Mouse (Mus musculus) embryonic facial prominence, embryonic 11.5 days (tissue): Measurements from ENCODE around the gene Pitpnc1. TPM values are rescaled to one million over a fixed set of nuclear protein-coding genes. Genes with fewer than 3 reads are reported as not detected.

Source experiments
- ATAC-seq: fragments of 200-750 bp; cut with Nextera tagmentation; replicated peaks from 2 replicates; pipeline ENCODE4 v1.8.0; 2017; ENCODE audit warnings: low read depth; ENCODE audit not compliant: insufficient number of reproducible peaks, low FRiP score, low TSS enrichment
- DNase-seq: peaks from one replicate; pipeline ENCODE4 v3.0.0-alpha.2; 2015; ENCODE audit warnings: low spot score
- H3K27ac ChIP-seq: fragments of 300-500 bp; sonication (generic); replicated peaks from 2 replicates; pipeline ENCODE4 v1.5.1; 2014; ENCODE audit warnings: mild to moderate bottlenecking, low read depth, low read length, control low read depth
- H3K27me3 ChIP-seq: fragments of 300-500 bp; sonication (generic); 2 replicates; pipeline ENCODE4 v1.6.1; 2014; ENCODE audit warnings: mild to moderate bottlenecking, low read length, moderate library complexity, mixed read lengths; ENCODE audit not compliant: control insufficient read depth, insufficient read depth
- H3K36me3 ChIP-seq: fragments of 300-500 bp; sonication (generic); replicated peaks from 2 replicates; pipeline ENCODE4 v1.6.1; 2014; ENCODE audit warnings: low read depth, mild to moderate bottlenecking, low read length, moderate library complexity, mixed read lengths; ENCODE audit not compliant: control insufficient read depth, insufficient read depth
- H3K4me1 ChIP-seq: fragments of 300-500 bp; sonication (generic); 2 replicates; pipeline ENCODE4 v1.6.1; 2014; ENCODE audit warnings: low read length, mixed read lengths; ENCODE audit not compliant: control insufficient read depth, insufficient read depth
- H3K4me2 ChIP-seq: fragments of 300-500 bp; sonication (generic); 2 replicates; pipeline ENCODE4 v1.6.1; 2014; ENCODE audit warnings: low read depth, mild to moderate bottlenecking, control low read depth, low read length, moderate library complexity
- H3K4me3 ChIP-seq: fragments of 300-500 bp; sonication (generic); 2 replicates; pipeline ENCODE4 v1.5.1; 2014; ENCODE audit warnings: low read depth, low read length, control low read depth
- H3K9ac ChIP-seq: fragments of 300-500 bp; sonication (generic); replicated peaks from 2 replicates; pipeline ENCODE4 v1.6.1; 2014; ENCODE audit warnings: mild to moderate bottlenecking, control low read depth, low read length
- H3K9me3 ChIP-seq: fragments of 300-500 bp; sonication (generic); replicated peaks from 2 replicates; pipeline ENCODE4 v1.6.1; 2016; ENCODE audit warnings: mild to moderate bottlenecking, low read length, inconsistent platforms, mixed read lengths; ENCODE audit not compliant: control insufficient read depth
- WGBS: fragments of 180-500 bp; shearing (Covaris S2); extraction: QIAGEN DNeasy Blood & Tissue Kit; methylation state at CpG from one replicate; pipeline ENCODE4 v1.1.7; 2014; 5-methylcytosine and 5-hydroxymethylcytosine counted together
- polyA plus RNA-seq: library from polyadenylated mRNA; unstranded; fragments of >200 nt; fragmentation: Nextera tagmentation; extraction: Ambion mirVana; gene quantifications from 2 replicates; pipeline ENCODE4 v1.2.1, GENCODE M21; 2014

Gene Pitpnc1
- polyA plus RNA-seq, 1 experiment from 2014 or later, result 45.1 TPM

DNA sequence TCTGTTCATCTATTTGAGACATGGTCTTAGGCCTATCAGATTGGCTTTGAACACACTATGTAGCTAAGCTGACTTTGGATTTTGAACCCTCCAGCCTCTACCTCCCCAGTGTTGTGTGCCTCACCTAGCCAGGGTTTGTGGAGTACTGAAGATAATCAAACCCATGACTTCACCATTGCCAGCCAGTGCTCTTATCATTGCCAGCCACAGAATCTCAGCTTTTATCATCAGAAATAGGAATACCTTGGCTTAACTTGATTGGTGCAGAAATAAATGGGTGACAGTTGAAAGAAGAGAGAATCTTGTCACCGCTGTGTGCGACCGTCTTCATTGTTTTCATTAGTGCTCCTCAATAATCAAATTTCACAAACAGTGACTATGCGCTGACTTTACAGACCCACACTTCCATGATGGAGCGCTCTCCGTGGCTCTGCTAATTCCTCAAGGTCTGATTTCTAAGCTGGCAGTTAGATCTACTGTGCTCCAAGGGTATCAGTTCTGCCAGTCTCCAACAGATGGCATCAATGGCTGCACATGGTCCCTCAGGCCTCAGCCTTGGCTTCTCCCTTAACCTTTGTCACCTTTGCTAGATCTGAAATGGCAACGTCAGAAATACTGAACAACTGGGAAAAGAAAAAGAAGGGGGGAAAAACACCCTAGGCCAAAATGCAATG is 77.2 kb downstream of the Pitpnc1 start:
- no peaks in the 10 kb centered on the region for H3K27me3 ChIP-seq

DNA sequence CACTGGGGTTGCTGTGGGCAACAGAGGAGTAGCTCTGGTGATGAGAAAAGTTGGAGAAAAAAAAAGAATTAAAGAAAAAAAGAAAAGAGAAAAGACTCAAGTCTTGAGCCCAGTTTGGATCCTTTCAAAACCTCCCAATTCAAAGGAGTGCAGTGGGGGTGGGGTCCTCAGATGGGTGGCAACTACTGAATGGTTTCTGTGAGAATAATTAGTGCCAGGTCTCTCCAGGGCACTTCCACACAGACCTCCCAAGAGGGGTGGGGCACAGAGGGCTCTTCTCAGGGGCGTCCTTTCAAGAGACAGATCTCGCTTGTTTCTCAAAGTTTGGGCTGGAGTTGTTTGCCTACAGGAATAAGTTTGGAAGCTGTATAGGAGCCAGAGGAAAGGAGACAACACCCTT is 80.0 kb downstream of the Pitpnc1 start:
- no peak overlapping the region for H3K4me3 ChIP-seq
- WGBS, result 33% methylated on average over 2 of the region's 2 CpGs
- H3K27ac ChIP-seq, result no peak overlapping the region
- H3K36me3 ChIP-seq, result no peaks in the 10 kb centered on the region
- no peak for DNase-seq
- no peak overlapping the region for H3K9ac ChIP-seq
- ATAC-seq, result no peak
- no peaks in the 10 kb centered on the region for H3K9me3 ChIP-seq
- no peak overlapping the region for H3K4me2 ChIP-seq
- no peaks in the 10 kb centered on the region for H3K27me3 ChIP-seq
- H3K4me1 ChIP-seq, result no peaks in the 10 kb centered on the region

More for the DNA sequence above, 77.2 kb downstream of the Pitpnc1 start:
- WGBS, result 87% methylated on average over 7 of the region's 7 CpGs
- DNase-seq (no peak), ATAC-seq (no peak)
- no peaks in the 10 kb centered on the region for H3K36me3 ChIP-seq
- no peaks in the 10 kb centered on the region for H3K9me3 ChIP-seq
- no peak overlapping the region for H3K4me2 ChIP-seq
- H3K27ac ChIP-seq, result no peak overlapping the region
- no peaks in the 10 kb centered on the region for H3K4me1 ChIP-seq
- no peak overlapping the region for H3K9ac ChIP-seq
- no peak overlapping the region for H3K4me3 ChIP-seq

DNA sequence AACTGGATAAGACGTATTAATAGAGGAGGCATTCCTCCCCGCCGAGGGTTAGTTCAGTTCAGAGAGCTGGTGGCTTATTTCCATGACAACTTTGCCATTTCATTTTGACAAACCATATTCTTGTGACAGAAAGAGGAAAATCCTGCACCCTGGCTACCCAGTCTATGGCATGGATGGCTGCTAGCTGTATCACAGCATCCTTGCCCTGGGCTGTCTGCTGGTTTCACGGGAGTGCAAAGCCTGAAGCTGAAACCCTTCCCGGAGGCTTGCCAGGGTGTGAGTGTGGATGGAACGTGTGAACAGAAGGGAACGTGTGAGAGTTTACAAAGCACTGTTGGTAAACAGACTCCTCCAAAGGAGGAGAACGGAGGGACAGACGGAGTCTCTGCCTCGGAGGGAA is 80.5 kb downstream of the Pitpnc1 start:
- H3K4me1 ChIP-seq, result no peaks in the 10 kb centered on the region
- no peaks in the 10 kb centered on the region for H3K36me3 ChIP-seq
- ATAC-seq, result no peak
- no peak overlapping the region for H3K4me2 ChIP-seq
- DNase-seq, result no peak
- H3K27ac ChIP-seq, result no peak overlapping the region
- H3K4me3 ChIP-seq, result no peak overlapping the region
- H3K9me3 ChIP-seq, result no peaks in the 10 kb centered on the region
- no peak overlapping the region for H3K9ac ChIP-seq
- H3K27me3 ChIP-seq, result no peaks in the 10 kb centered on the region
- 76% methylated on average over 10 of the region's 10 CpGs for WGBS

DNA sequence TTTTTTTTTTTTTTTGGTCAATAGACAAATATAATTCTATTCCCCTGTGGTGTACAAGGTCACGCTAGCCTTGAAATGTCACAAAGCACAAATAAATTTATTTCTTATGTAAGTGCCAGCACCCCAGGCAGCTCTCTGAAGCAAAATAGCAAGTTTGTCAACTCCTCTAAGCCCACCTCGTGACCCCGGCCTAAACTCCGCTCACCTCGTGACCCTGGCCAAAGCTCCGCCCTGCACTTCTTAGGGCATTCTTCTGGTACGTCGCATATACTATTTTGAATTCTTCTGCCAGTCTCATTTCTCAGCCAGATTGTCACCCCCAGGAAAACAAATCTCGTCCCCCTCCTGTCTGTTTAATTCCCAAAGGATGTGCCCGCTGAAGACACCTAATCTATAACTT is 84.0 kb downstream of the Pitpnc1 start:
- Histone ChIP-seq H3K4me2 (no peak overlapping the region), H3K4me1 (no peaks in the 10 kb centered on the region), H3K9ac (no peak overlapping the region), H3K36me3 (no peaks in the 10 kb centered on the region), H3K27me3 (no peaks in the 10 kb centered on the region), H3K9me3 (no peaks in the 10 kb centered on the region), H3K27ac (no peak overlapping the region), H3K4me3 (no peak overlapping the region)
- no peak for DNase-seq
- ATAC-seq, result no peak
- WGBS, result 80% methylated on average over 10 of the region's 10 CpGs

DNA sequence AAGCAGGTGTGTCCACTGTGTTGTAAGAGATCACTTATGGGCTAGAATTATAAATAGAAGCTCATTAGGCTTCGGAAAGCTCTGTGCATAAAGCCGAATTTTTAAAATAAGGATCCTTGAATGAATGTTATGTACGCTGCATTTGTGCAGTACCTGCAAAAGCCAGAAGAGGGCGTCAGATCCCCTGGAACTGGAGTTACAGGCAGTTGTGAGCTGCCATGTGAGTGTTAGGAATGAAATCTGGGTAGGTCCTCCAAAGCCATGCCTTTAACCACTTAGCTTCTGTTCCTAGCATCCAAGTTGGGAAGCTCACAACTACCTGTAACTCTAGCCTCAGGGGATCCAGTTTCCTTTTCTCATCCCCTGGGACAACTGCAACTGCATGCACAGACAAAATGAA is 85.2 kb downstream of the Pitpnc1 start:
- WGBS, result 67% methylated on average over 4 of the region's 4 CpGs
- DNase-seq, result peak; percentile 58
- no peaks in the 10 kb centered on the region for H3K9me3 ChIP-seq

DNA sequence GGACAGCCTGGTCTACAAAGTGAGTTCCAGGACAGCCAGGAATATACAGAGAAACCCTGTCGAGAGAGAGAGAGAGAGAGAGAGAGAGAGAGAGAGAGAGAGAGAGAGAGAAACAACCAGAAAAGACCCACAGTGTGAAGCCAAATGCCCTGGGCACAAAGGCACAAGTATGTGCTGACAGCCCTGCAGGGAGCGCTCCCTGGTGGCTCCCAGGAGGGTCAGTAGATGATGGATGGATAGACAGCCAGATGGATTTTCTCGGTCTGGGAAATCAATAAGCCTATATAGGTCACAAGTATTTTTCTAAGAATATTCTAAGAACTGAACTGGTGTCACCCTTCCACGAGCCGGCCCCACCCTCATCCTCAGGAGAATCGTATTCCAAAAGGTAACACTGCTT is 86.5 kb downstream of the Pitpnc1 start:
- ATAC-seq (no peak), DNase-seq (no peak)
- no peaks in the 10 kb centered on the region for H3K9me3 ChIP-seq
- no peaks in the 10 kb centered on the region for H3K36me3 ChIP-seq
- no peak overlapping the region for H3K4me3 ChIP-seq
- H3K27me3 ChIP-seq, result no peaks in the 10 kb centered on the region
- WGBS, result 78% methylated on average over 6 of the region's 6 CpGs
- no peak overlapping the region for H3K27ac ChIP-seq
- no peak overlapping the region for H3K9ac ChIP-seq
- no peak overlapping the region for H3K4me2 ChIP-seq
- H3K4me1 ChIP-seq, result no peaks in the 10 kb centered on the region

More for the DNA sequence above, 85.2 kb downstream of the Pitpnc1 start:
- Histone ChIP-seq H3K4me1 (no peaks in the 10 kb centered on the region), H3K4me3 (no peak overlapping the region), H3K9ac (no peak overlapping the region), H3K4me2 (no peak overlapping the region), H3K36me3 (no peaks in the 10 kb centered on the region), H3K27ac (no peak overlapping the region), H3K27me3 (no peaks in the 10 kb centered on the region)
- no peak for ATAC-seq

DNA sequence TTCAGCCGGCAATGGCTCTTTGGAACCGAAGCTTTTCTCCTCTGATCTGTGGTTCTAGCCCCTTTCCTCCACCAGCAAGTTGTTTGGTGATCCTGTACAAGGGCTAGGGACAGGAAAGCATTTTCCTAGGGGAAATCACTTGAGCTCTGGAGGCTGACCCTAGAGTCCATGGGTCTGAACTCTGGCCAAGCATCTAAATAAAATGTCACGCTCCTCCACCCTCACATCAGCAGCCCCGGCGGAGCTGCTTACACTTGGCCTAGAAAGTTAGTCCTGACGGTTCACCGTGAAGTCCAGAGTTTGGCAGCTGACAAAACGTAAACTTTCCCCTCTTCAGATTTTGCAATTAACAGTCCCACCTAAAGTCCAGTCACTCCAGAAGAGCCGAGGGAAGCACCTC is 90.5 kb downstream of the Pitpnc1 start:
- DNase-seq, result no peak
- WGBS, result 67% methylated on average over 9 of the region's 9 CpGs
- Histone ChIP-seq H3K4me3 (no peak overlapping the region), H3K9me3 (no peaks in the 10 kb centered on the region), H3K27ac (no peak overlapping the region), H3K36me3 (no peaks in the 10 kb centered on the region), H3K4me1 (no peaks in the 10 kb centered on the region), H3K27me3 (no peaks in the 10 kb centered on the region), H3K9ac (no peak overlapping the region), H3K4me2 (no peak overlapping the region)
- no peak for ATAC-seq

DNA sequence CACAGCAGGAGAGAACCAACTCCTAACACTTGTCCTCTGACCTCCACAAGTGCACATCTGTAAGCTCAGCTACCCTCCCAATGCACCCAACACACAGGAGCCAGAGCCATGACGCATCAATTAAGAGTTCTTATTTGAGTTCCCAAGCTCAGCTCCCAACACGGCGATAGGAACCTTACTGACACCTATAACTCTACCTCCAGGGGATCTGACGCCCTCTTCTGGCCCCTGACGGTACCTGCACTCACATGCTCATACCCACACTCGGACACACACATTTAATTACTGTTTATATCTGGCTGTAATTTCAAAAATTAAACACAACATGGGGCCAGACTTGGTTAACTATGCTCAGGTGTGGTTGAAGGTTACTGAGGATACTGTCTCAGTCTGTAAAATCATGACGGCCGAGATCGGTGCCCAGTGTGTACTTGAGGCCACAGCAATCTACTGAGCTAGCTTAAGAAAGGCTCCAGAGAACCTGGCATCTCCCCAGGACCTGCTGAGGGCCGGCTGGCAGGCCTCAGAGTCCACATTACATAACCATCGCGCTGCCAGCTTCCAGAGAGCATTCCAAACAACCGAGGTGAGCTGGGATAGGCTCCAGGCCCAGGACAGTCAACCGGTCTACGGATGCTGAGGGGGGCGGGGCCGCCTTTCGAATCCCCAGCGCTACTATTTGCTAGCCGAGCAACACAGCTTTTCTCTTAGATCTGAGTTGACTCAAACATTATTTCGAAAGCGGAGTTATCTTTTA is 91.2 kb downstream of the Pitpnc1 start:
- H3K9me3 ChIP-seq, result no peaks in the 10 kb centered on the region
- no peak overlapping the region for H3K4me2 ChIP-seq
- H3K4me3 ChIP-seq, result no peak overlapping the region
- no peak overlapping the region for H3K9ac ChIP-seq
- no peak overlapping the region for H3K27ac ChIP-seq
- 91% methylated on average over 22 of the region's 22 CpGs for WGBS
- no peaks in the 10 kb centered on the region for H3K27me3 ChIP-seq
- no peak for DNase-seq
- H3K36me3 ChIP-seq, result no peaks in the 10 kb centered on the region
- no peaks in the 10 kb centered on the region for H3K4me1 ChIP-seq
- ATAC-seq, result no peak
